Mouse (Mus musculus): ENCODE data around the gene Limd1.

Limd1 gene

DNA sequence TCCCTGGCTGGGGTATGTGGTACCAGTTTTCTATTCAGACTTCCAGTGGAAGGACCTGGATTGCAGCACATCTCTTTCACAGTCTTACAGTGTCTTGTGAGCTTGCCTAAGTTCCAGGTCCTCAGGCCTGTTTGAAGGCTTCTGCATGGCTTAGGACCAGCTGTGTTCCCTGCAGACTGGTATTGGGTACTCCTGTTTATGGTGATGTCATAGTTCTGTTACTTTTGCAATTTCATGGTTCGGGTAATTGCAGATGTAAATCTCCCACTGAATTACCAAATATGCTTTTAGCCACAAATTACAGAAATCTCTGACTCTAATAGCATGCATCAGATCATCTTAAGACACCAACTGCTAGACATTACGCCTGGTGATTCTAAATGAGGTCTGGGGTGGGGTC, 36.6 kb downstream of the Limd1 start:
- DNase-seq (ENCODE audit: low read depth, low spot score), result no peak

DNA sequence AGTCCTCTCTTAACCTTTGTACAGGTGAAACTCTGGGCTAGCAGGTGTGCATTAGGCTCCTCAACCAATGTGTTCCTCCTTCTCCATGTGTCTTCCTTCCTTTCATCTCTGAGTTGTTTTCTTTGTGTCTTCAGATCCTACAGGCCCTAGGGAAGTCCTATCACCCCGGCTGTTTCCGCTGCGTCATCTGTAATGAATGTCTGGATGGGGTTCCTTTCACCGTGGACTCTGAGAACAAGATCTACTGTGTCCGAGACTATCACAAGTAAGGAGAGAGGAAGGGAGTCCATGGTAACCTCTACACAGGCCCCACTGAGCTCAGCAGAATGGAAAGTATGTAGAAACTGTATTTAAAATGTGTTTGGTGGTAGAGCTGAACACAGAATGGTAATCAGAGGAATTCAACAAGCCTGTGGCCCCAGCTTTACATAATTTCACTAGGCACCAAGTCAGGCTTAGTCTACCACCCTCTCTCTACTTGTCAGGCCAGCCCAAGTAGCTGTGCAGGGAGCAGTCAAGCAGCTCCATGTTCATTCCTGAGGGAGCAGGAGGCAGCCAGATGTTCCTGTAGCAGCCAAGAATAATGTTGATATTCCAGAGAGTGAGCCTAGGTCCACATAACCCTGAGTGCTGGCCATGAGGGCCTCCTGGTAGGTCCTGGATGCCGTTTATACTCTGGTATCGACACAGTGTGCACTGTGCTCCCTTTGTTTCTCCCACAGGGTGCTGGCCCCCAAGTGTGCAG, 38.3 kb downstream of the Limd1 start:
- DNase-seq (ENCODE audit: low read depth, low spot score), result no peak

DNA sequence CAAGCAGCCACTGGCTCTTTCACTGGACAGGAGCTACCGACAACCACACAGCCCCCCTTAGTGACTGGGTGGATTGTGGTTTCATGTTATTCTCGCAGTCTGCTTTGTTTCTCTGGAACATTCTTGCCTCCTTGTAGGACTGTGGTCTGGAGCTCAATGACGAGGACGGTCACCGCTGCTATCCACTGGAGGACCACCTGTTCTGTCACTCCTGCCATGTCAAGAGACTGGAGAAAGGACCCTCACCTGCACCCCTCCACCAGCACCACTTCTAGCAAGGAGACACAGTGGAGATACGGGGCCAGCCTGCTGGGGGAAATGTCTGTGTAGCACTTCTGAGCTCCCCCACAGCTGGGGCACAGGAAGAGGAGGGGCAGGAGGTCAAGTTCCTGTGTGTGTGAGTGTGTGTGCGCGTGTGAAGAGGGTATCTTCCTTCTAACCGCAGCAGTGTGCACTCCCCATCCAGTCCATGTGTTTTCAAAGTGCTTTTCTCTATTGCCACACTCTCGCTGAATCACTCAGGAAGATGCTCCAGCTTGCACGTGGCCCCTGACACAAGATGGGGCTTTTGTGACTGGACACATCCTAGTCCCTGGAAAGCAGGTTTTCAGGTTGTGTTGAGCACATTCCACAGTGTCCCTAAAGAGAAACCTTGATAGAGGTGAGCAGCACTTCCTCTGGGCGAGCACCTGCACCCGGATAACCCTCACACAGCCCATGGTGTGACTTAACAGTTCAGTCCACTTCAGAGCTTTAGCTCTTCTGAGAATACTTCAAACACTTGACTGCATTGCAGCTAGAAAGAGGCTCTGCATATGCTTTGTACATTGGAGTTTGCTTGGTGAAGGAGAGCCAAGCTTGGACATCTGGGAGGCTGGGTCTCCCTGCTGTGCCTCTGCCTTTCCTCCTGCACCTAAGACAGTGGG, 40.7 kb downstream of the Limd1 start:
- DNase-seq (ENCODE audit: low read depth, low spot score), result no peak

DNA sequence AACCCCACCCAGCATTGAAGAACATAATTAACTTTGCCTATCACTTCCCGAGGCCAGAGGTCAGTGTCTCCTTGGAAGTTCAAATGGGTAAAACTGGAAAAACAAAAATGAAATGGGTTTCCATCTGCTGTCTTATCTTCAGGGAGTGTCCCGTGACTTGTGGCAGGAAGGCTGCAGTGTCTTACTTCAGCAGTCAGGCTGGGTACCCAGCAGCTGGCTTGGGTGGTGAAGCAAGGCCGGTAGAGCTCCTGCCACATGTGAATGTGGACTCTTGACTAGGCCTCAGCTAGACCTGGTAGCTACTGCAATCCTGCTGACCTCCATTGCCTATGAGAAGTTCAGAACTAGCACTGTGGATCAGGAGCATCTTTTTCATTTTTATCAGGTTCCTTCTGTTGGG, 42.2 kb downstream of the Limd1 start:
- DNase-seq (ENCODE audit: low read depth, low spot score), result no peak

DNA sequence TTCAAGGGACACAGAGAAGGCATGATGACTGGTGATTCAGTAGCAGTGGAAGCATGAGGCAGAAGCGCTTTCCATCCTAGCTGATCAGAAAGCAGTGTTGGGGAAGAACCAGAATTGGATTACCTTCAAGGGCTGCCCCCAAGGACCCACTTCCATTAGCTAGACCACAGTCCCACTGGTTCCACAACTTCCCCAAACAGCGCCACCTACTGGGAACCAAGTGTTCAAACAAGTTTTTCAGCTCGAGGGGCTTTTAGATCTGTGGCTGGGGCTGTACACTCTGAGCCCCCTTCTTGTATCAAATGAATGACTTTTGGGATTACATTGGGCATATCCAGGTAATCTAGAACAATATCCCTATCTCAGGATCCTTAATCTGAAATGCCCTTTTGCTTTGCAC, 45.2 kb downstream of the Limd1 start:
- DNase-seq (ENCODE audit: low read depth, low spot score), result no peak

DNA sequence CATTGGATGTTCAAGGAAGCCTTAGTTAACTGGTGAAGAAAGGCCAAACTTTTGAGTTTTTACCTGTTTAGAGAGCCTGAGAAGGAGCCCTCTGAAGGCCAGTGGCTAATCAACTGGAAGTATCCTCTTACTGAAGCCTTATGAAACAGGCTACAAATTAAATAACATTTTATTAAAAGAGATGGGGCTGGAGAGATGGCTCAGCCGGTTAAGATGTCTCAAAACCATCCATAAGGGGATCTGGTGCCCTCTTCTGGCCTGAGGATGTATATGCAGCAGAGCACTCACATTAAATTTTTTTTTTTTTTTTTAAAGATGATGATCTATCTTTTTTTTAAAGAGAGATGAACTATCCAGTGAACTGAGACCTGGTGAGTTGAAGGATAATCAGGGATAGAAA, 46.6 kb downstream of the Limd1 start:
- no peak for DNase-seq (ENCODE audit: low read depth, low spot score)

DNA sequence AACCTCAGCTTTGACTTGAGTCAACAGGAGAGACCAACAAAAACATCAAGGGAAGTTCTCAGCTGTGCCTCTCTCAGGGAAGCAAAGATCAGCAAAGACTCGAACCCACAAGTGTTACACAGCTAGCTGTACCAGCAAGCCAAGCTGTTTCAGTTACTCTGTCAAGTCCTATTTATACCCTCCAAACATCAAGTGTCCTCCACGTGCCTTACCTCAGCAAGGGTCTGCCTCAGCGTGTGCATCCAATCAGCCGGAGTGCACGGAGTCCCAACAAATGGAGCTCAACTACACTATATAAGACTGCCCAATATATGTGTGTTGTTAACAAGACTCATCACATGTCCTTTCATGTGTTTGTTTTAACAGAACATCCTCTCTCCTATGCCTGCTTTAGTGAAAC, 48.0 kb downstream of the Limd1 start:
- no peak for DNase-seq (ENCODE audit: low read depth, low spot score)

DNA sequence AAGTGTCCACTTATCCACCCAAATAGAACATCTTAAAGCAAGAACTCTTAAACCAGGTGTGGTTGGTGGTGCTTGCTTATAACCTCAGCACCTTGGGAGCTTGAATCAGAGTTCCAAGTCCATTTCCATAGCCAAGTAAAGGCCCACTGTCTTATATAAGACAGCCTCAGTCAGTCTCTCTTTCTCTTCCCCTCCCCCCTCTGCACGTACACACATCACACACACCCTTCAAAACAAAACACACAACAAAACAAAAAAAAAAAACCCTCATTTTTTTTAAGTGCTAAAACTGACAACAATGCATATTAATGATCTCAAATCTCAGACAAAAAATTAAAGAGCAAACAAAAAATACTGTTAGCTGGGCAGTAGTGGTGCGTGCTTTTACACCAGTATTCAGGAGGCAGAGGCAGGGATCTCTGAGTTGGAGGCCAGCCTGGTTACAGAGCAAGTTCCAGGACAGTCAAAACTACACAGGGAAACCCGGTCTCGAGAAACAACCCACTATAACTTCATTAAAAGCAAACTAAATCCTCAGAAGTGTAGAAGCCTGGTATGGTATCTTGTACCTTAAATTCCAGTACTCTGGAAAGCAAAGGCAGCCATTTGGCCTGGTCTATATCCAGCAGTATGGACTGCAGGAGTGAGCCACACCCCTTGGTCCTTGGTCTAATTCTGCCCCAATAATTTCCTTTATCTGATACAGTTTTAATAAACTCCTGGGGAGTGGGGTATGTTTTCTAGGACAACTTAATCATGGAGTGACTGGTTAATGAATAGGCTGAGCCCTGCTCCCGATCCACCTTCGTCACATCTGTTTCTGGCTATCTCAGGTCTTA, 49.8 kb downstream of the Limd1 start:
- no peak for DNase-seq (ENCODE audit: low read depth, low spot score)

DNA sequence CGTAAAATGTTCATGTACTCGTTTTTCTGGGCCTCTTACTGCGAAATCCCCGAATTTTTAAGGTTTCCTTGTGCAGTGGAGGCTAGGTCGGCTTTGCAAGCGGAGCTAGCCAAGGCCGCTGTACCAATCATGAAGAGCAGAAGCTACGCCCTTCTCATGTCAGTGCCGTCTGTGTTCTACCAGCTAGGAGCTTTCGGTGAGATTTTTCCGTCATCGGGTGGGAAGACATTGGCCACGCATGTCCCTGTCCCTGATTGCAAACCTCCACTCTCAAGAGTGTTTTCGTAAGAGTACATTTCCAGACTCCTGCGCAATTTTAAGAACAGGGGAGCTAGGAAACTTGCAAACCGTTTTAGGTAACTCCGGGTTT, 50.4 kb downstream of the Limd1 start:
- no peak for DNase-seq (ENCODE audit: low read depth, low spot score)

DNA sequence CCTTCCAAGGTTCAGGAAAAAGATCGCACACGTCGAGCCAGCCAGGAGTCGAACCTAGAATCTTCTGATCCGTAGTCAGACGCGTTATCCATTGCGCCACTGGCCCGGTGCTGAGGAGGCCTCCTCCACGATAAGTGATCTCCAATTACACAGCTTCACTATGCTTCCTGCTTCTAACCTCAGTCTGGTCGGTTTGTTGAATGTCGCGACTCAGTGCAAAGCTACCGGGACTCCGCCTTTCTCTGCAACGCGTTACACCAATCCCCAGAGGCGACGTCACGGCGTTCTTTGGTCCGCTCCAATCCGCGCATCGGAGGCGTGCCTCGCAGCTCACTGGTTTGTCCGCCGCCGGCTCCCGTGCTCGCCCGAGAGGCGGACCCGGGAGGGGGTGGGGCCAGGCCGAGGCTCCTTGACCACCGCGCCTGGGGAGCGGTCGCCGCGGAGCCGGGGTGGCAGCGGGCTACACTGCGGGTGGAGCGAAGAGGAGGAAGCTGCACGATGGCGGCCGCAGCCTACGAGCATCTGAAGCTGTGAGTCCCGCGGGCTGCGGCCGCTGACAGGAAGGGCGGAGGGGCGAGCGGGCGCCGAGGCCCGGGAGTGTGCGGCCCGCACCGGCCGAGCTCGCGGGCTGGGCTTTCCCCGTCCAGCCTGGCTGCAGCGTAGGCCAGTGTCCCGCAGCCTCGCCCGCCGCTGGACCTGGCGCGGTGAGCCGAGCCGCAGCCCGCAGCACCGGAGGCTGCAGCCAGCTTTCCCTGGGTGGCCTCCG, 51.1 kb downstream of the Limd1 start, which contains the start of gene Sacm1l:
Gene Sacm1l (plus strand): TSS at position 368 of the 766 bp plus-strand sequence.
- peak; percentile 99 for DNase-seq (ENCODE audit: low read depth, low spot score)

DNA sequence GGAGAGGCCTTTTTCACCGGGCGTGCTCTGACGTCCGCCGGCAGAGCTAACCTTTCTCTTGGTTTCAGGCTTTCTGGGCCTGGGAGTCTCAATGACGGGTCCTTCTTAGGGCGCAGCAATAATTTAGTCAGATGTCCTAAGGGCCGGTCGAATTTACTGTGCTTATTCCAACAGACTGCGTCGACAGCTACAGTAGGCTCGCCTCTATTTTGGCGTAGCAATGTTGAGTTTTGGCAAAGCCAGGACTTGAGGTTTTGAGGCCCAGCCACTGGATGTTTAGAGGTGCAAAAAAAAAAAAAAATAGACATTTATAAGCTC, 51.6 kb downstream of the Limd1 start:
- no peak for DNase-seq (ENCODE audit: low read depth, low spot score)

DNA sequence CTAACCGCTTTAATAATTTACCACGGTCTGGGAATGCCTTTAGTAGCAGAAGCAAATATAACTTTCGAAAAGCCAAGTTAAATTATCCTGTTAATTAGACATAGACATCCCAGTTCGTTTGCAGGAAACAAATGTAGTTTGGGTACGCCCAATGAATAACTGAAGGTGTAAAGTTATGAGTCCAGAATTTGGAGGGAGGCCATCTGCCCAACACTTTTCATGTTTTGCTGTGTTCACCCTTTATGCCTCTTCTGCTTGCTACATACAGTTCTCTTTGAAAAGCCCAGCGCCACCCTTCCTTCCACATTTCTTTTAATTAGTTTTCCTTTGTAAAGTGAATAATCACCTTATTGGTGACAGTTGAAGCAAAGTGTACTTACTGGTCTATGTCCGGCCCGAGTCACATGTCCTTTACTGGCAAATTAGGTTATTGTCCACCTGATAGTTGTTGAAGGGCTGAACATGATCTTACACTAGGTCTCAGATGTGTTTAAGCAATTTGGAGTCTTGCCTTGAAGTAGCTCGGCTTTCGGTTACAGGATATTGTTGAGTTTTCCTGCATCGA, 52.1 kb downstream of the Limd1 start:
- DNase-seq (ENCODE audit: low read depth, low spot score), result no peak

DNA sequence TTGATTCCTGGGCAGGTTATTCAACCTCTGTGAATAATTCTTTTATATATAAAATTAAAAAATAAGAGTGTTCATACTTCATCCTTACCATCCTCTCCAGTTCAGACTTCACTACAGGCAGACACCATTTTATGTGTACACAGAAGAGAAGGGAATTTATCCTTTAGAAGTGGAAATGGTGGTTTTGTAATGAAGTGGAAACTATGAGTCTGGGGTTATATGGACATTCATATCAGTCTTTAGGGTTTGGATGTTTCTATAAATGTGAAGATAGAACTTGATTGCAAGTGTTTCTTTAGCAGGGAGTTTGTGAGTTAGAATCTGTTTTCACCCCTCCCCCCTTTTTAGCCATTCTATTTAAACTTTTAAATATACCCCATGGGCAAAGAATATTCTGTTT, 52.7 kb downstream of the Limd1 start:
- DNase-seq (ENCODE audit: low read depth, low spot score), result no peak

DNA sequence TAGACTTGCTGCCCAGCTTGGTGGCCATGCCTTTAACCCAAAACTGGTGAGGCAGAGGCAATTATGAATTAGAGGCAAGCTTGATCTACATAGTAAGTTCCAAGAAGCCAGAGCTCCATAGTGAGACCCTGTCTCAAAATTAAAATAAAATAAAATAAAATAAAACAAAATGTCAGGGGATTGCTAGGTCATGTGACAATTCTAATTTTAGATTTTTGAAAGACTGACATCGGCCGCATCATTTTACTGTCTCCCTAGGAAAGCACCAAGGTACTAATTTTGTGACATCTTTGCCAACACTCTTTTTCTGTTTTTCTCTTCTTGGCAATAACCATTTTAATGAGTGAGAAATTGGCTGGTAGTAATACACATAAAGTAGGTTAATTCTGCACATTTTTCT, 58.1 kb downstream of the Limd1 start:
- no peak for DNase-seq (ENCODE audit: low read depth, low spot score)

DNA sequence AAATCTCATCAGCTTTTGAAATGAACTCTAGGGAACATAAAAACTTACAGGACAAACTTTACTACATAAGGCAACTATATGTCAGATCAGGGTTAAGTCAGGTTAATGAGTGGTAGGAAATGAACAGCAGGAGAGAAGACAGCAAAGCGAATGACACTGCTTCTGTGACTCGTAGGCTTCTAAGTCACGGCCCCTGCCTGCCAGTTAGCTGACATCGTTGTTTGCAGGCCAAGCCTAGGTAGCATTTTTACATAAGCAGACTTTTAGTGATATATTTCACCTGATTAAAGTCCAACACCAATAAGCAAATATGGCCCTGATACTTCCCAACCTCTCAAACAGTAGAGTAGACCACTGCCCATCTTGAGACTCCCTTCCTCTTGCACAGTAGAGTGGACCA, 59.7 kb downstream of the Limd1 start:
- DNase-seq (ENCODE audit: low read depth, low spot score), result no peak

DNA sequence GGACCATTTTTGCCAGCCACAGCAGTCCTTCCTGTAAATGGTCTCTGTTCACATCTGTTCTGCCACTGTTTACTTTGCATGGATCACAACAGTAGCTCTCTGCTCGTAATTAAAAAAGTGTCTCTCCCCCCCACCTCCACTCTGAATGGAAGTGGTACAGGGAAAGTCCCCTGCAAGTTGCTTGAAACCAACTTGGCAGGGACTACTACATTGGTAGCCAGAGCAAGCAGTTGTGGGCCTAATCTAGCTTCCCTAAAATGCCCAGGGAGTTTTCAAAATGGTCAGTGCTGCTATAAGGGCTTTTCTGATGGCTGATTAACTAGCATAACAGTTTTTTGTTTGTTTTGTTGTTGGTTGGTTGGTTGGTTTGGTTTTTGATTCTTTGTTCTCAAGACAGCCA, 60.6 kb downstream of the Limd1 start:
- no peak for DNase-seq (ENCODE audit: low read depth, low spot score)

DNA sequence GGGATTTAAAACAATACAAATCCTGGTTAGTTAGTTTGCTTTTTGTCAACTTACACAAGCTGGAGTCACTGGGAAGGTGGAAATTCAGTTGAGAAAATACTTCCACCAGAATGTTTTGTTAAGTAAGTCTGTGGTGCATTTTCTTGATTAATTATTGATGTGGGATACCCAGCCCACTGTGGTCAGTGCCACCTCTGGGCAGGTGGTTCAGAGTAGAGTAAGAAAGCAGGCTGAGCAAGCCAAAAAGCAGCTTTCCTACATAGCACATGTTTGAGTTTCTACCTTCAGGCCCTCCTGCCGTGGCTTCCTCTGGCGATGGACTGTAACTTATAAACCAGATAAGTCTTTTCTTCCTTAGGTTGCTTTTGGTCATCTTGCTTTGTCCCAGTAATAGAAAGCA, 61.3 kb downstream of the Limd1 start:
- DNase-seq (ENCODE audit: low read depth, low spot score), result no peak

DNA sequence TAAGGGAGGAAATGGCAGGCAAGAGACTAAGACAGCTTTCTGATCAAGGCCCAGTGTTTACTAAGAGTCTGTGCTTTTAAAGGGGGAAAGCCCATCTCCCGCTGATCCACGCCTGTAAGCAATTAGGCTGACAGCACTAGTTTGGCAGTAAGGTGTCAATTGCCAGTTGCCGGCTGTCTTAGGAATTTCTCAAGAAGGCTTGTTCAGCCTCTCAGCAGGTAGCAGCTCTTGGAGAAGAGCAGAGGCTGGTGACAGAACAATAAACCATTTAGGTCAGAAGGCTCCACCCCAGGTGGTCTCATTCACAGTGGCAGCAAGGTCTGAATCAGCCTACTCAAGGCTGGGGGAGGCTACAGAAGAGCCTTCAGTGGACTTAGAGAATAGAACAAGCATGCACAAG, 76.1 kb downstream of the Limd1 start:
- no peak for DNase-seq (ENCODE audit: low read depth, low spot score)
